Mouse (Mus musculus) liver, embryonic 16.5 days (tissue): ENCODE results near the gene Olfr1316. TPM values are rescaled to one million over a fixed set of nuclear protein-coding genes. Genes with fewer than 3 reads are reported as not detected.

ENCODE experiments used
- ATAC-seq: fragments of 200-750 bp; cut with Nextera tagmentation; 2 replicates; pipeline ENCODE4 v1.8.0; 2017; ENCODE audit warnings: low read depth, mild to moderate bottlenecking, moderate number of reproducible peaks, moderate library complexity
- H3K27ac ChIP-seq: fragments of 300-500 bp; sonication (generic); 2 replicates; pipeline ENCODE4 v1.5.1; 2014; ENCODE audit warnings: mild to moderate bottlenecking, low read length
- H3K27me3 ChIP-seq: fragments of 300-500 bp; sonication (generic); 2 replicates; pipeline ENCODE4 v1.6.1; 2014; ENCODE audit warnings: low read depth, low read length, mixed read lengths; ENCODE audit not compliant: control insufficient read depth, insufficient read depth
- H3K36me3 ChIP-seq: fragments of 300-500 bp; sonication (generic); 2 replicates; pipeline ENCODE4 v1.6.1; 2014; ENCODE audit warnings: mild to moderate bottlenecking; ENCODE audit not compliant: control insufficient read depth, insufficient read depth
- H3K4me1 ChIP-seq: fragments of 300-500 bp; sonication (generic); 2 replicates; pipeline ENCODE4 v1.6.1; 2014; ENCODE audit warnings: low read depth, low read length, mixed read lengths; ENCODE audit not compliant: control insufficient read depth
- H3K4me2 ChIP-seq: fragments of 300-500 bp; sonication (generic); 2 replicates; pipeline ENCODE4 v1.6.1; 2014; ENCODE audit warnings: low read depth, low read length, mixed read lengths
- H3K4me3 ChIP-seq: fragments of 300-500 bp; sonication (generic); 2 replicates; pipeline ENCODE4 v1.5.1; 2014; ENCODE audit warnings: low read depth, mild to moderate bottlenecking, low read length
- H3K9ac ChIP-seq: fragments of 300-500 bp; sonication (generic); 2 replicates; pipeline ENCODE4 v1.6.1; 2014; ENCODE audit warnings: low read depth, low read length
- H3K9me3 ChIP-seq: fragments of 300-500 bp; sonication (generic); replicated peaks from 2 replicates; pipeline ENCODE4 v1.6.1; 2016; ENCODE audit warnings: low read length; ENCODE audit not compliant: control insufficient read depth
- WGBS: fragments of 180-500 bp; shearing (Covaris S2); extraction: QIAGEN DNeasy Blood & Tissue Kit; methylation state at CpG from one replicate; pipeline ENCODE4 v1.1.7; 2014; ENCODE audit not compliant: insufficient replicate concordance; 5-methylcytosine and 5-hydroxymethylcytosine counted together
- polyA plus RNA-seq: library from polyadenylated mRNA; unstranded; fragments of >200 nt; fragmentation: Nextera tagmentation; extraction: Ambion mirVana; gene quantifications from 2 replicates; pipeline ENCODE4 v1.2.1, GENCODE M21; 2015

The Olfr1316 gene
- not detected in 2 replicates for polyA plus RNA-seq

DNA sequence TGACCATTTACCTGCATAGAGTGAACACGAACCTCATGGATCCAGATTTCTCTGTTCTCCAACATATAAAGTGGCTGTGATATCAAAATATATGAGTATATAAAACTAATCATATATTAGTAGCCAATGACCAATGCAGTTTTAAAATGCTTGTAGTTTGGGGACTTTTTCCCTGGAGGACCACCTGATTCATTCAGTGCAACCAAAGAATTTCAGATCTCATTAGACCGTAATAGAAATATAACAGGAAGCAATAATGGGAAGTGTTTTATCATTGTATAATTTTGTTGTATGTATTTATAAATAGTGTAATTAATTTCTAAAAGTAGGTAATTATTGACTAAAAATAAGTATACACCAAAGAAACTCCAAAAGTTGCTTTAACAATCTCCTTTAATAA is at the start of gene Olfr1316:
Gene Olfr1316, minus strand, starts transcription at position 101 of the 400 bp plus-strand sequence.
- no peaks in the 10 kb centered on the region for H3K4me1 ChIP-seq
- no peaks in the 10 kb centered on the region for H3K9me3 ChIP-seq
- H3K36me3 ChIP-seq = no peaks in the 10 kb centered on the region
- no peak within 1 kb of the TSS for H3K4me2 ChIP-seq
- no peak within 1 kb of the TSS for H3K9ac ChIP-seq
- 72% methylated on average over 2 of the region's 2 CpGs for WGBS
- H3K4me3 ChIP-seq = no peak within 1 kb of the TSS
- no peak for ATAC-seq
- H3K27ac ChIP-seq = no peak within 1 kb of the TSS
- no peaks in the 10 kb centered on the region for H3K27me3 ChIP-seq

DNA sequence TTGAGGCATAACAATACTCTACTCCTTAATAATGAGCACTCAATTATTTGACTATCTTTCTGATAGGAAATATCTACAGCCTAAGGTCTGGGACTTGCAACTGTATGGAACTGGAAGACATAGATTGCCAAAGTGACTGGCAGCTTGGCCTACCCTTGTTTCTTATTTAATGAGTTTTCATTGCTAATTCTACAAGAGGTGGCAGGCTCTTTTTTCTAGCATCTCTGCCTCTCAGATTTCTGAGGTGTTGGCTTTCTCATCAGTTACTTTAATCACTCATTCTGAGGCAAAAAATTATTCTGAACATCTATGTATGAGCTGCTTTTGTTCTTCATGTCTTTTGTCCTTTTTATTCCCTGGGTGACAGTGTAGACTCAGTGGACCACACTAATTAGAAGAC is 19.1 kb upstream of the Olfr1316 start, which contains the start of gene Olfr1318:
Gene Olfr1318, plus strand, starts transcription at position 301 of the 400 bp plus-strand sequence.
- H3K9ac ChIP-seq = no peak within 1 kb of the TSS
- no peaks in the 10 kb centered on the region for H3K4me1 ChIP-seq
- no peaks in the 10 kb centered on the region for H3K36me3 ChIP-seq
- no peak within 1 kb of the TSS for H3K27ac ChIP-seq
- H3K27me3 ChIP-seq = no peaks in the 10 kb centered on the region
- H3K4me2 ChIP-seq = no peak within 1 kb of the TSS
- no peak within 1 kb of the TSS for H3K4me3 ChIP-seq
- no peaks in the 10 kb centered on the region for H3K9me3 ChIP-seq
- ATAC-seq = no peak

DNA sequence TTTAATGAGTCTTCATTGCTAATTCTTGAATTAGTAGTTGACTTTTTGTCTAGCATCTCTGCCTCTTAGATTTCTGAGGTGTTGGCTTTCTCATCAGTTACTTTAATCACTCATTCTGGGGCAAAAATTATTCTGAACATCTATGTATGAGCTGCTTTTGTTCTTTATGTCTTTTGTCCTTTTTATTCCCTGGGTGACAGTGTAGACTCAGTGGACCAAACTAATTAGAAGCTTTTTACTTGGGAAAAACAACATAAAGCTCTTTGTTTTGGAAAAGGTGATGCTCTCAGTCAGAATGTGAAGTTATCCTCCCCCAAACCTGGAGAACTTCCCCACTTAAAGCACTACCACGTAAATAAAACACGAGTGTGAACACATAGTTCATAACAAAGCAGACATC is 5.3 kb upstream of the Olfr1316 start, which contains the start of gene Olfr1317:
Gene Olfr1317, plus strand, starts transcription at position 301 of the 400 bp plus-strand sequence.
- no peaks in the 10 kb centered on the region for H3K9me3 ChIP-seq
- no peak for ATAC-seq
- no peak within 1 kb of the TSS for H3K4me2 ChIP-seq
- no peaks in the 10 kb centered on the region for H3K36me3 ChIP-seq
- WGBS = 46% methylated on average over 2 of the region's 2 CpGs
- H3K4me3 ChIP-seq = no peak within 1 kb of the TSS
- no peak within 1 kb of the TSS for H3K27ac ChIP-seq
- no peaks in the 10 kb centered on the region for H3K4me1 ChIP-seq
- no peak within 1 kb of the TSS for H3K9ac ChIP-seq
- H3K27me3 ChIP-seq = no peaks in the 10 kb centered on the region

DNA sequence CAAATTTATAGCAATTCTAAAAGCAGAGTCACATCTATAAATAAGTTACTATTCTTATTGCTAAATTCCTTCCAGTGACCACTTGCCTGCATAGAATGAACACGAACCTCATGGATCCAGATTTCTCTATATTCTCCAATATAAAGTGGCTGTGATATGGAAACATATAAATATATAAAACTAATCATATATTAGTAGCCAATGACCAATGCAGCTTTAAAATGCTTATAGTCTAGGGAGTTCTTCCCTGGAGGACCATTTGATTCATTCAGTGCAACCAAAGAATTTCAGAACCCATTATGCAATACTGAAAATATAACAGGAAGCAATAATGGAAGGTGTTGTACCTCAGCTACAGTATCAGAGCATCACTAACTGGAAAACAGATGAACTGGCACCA is 19.4 kb downstream of the Olfr1316 start, which contains the start of gene Olfr1315-ps1:
Gene Olfr1315-ps1, minus strand, starts transcription at position 101 of the 400 bp plus-strand sequence.
- WGBS = 47% methylated on average over 1 of the region's 1 CpGs
- Histone ChIP-seq H3K4me3 (no peak within 1 kb of the TSS), H3K4me1 (no peaks in the 10 kb centered on the region), H3K27ac (no peak within 1 kb of the TSS), H3K9ac (no peak within 1 kb of the TSS), H3K27me3 (no peaks in the 10 kb centered on the region), H3K4me2 (no peak within 1 kb of the TSS), H3K36me3 (no peaks in the 10 kb centered on the region), H3K9me3 (no peaks in the 10 kb centered on the region)
- ATAC-seq = no peak

DNA sequence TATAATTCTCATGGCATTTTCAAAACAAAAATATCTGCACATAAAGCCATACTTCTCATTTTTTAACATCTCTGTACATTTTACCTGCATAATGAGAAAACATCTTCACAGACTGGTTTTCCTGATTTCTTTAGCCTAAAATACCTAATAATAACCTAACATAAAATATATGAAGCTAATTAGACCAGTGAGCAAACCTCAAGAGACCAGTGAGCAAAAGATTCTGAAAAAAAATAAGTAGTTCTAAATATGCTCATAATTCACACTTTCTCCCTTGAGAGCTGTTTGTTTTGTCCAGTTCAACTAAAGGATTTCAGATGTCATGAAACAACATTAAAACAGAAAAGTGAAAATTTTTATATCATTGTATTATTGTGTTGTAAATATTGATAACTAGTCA is 38.1 kb downstream of the Olfr1316 start, which contains the start of gene Olfr1314:
Gene Olfr1314, minus strand, starts transcription at position 101 of the 400 bp plus-strand sequence.
- Histone ChIP-seq H3K36me3 (no peaks in the 10 kb centered on the region), H3K27ac (no peak within 1 kb of the TSS), H3K27me3 (no peaks in the 10 kb centered on the region), H3K4me3 (no peak within 1 kb of the TSS), H3K9ac (no peak within 1 kb of the TSS), H3K4me2 (no peak within 1 kb of the TSS), H3K4me1 (no peaks in the 10 kb centered on the region), H3K9me3 (no peaks in the 10 kb centered on the region)
- no peak for ATAC-seq

DNA sequence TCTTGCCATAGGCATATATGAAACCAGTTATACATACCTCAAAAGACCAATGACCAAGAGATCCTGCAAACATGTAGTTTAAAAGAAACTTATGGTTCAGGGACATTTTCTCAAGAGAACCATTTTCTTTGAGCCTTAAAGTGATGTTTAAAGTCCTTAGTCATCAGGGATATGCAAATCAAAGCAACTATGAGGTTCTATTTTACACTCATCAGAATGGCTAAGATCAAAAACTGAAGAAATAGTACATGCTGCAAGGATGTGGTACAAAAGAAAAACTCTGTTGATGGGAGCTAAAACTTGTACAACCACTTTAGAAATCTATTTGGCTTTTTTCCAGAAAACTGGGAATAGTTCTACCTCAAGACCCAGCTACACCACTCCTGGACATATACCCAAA is 57.0 kb downstream of the Olfr1316 start, which contains the start of gene Olfr1313:
Gene Olfr1313, minus strand, starts transcription at position 101 of the 400 bp plus-strand sequence.
- H3K9me3 ChIP-seq = no peaks in the 10 kb centered on the region
- H3K27me3 ChIP-seq = no peaks in the 10 kb centered on the region
- ATAC-seq = no peak
- no peak within 1 kb of the TSS for H3K9ac ChIP-seq
- no peak within 1 kb of the TSS for H3K4me3 ChIP-seq
- no peak within 1 kb of the TSS for H3K27ac ChIP-seq
- H3K36me3 ChIP-seq = no peaks in the 10 kb centered on the region
- H3K4me2 ChIP-seq = no peak within 1 kb of the TSS
- no peaks in the 10 kb centered on the region for H3K4me1 ChIP-seq

Other genes starting within 250 kb of the Olfr1316 start
- not detected in 2 replicates for gene Olfr1306, start 218.7 kb downstream of the Olfr1316 start, polyA plus RNA-seq
- gene Olfr1307, start 185.5 kb downstream of the Olfr1316 start, polyA plus RNA-seq = not detected in 2 replicates
- not detected in 2 replicates for gene Olfr1308, start 170.0 kb downstream of the Olfr1316 start, polyA plus RNA-seq
- gene Olfr1309, start 144.7 kb downstream of the Olfr1316 start, polyA plus RNA-seq = not detected in 2 replicates
- not detected in 2 replicates for gene Olfr1310, start 122.3 kb downstream of the Olfr1316 start, polyA plus RNA-seq
- gene Olfr1311, start 110.6 kb downstream of the Olfr1316 start, polyA plus RNA-seq = not detected in 2 replicates
- gene Olfr1312, start 84.7 kb downstream of the Olfr1316 start, polyA plus RNA-seq = not detected in 2 replicates
- not detected in 2 replicates for gene Olfr1313, start 57.1 kb downstream of the Olfr1316 start, polyA plus RNA-seq
- gene Olfr1314, start 38.2 kb downstream of the Olfr1316 start, polyA plus RNA-seq = not detected in 2 replicates
- not detected in 2 replicates for gene Olfr1315-ps1, start 19.5 kb downstream of the Olfr1316 start, polyA plus RNA-seq
- gene Olfr1317, start 5.4 kb upstream of the Olfr1316 start, polyA plus RNA-seq = not detected in 2 replicates
- not detected in 2 replicates for gene Olfr1318, start 19.2 kb upstream of the Olfr1316 start, polyA plus RNA-seq
- gene Lpcat4, start 104.5 kb upstream of the Olfr1316 start, polyA plus RNA-seq = 1.5 and 2.2 TPM in 2 replicates
- gene Nutm1, start 124.3 kb upstream of the Olfr1316 start, polyA plus RNA-seq = not detected in 2 replicates
- gene Nop10, start 126.9 kb upstream of the Olfr1316 start, polyA plus RNA-seq = 102 and 116 TPM in 2 replicates
- 4.4 and 5.3 TPM in 2 replicates for gene Slc12a6, start 130.8 kb upstream of the Olfr1316 start, polyA plus RNA-seq
- not detected in 2 replicates for gene Gm21985, start 131.3 kb upstream of the Olfr1316 start, polyA plus RNA-seq
- 40.0 and 40.7 TPM in 2 replicates for gene Emc4, start 233.1 kb upstream of the Olfr1316 start, polyA plus RNA-seq
- 14.4 and 17.1 TPM in 2 replicates for gene Katnbl1, start 244.2 kb upstream of the Olfr1316 start, polyA plus RNA-seq